Mouse (Mus musculus) lung, embryonic 14.5 days (tissue): ENCODE results near the gene Olfr1111. TPM values are rescaled to one million over a fixed set of nuclear protein-coding genes. Genes with fewer than 3 reads are reported as not detected.
"Not testable (repeated sequence)": the region's sequence is repeated elsewhere in the genome, so short reads cannot be mapped to it uniquely, and the experiment has no call there.

Experiments used
- ATAC-seq: fragments of 200-750 bp; cut with Nextera tagmentation; 2 replicates; pipeline ENCODE4 v1.8.0; 2017; ENCODE audit warnings: mild to moderate bottlenecking, moderate TSS enrichment, moderate library complexity; ENCODE audit not compliant: insufficient read depth
- DNase-seq: peaks from one replicate; pipeline ENCODE4 v3.0.0-alpha.2; 2015
- H3K27ac ChIP-seq: fragments of 300-500 bp; sonication (generic); 2 replicates; pipeline ENCODE4 v1.5.1; 2014; ENCODE audit warnings: low read depth, mild to moderate bottlenecking, moderate library complexity
- H3K27me3 ChIP-seq: fragments of 300-500 bp; sonication (generic); 2 replicates; pipeline ENCODE4 v1.6.1; 2014; ENCODE audit warnings: low read length, control low read depth; ENCODE audit not compliant: insufficient read depth
- H3K36me3 ChIP-seq: fragments of 300-500 bp; sonication (generic); 2 replicates; pipeline ENCODE4 v1.6.1; 2014; ENCODE audit warnings: control low read depth; ENCODE audit not compliant: insufficient read depth
- H3K4me1 ChIP-seq: fragments of 300-500 bp; sonication (generic); 2 replicates; pipeline ENCODE4 v1.6.1; 2014; ENCODE audit warnings: antibody characterized with exemption, control low read depth; ENCODE audit not compliant: insufficient read depth
- H3K4me2 ChIP-seq: fragments of 300-500 bp; sonication (generic); 2 replicates; pipeline ENCODE4 v1.6.1; 2014; ENCODE audit warnings: mild to moderate bottlenecking
- H3K4me3 ChIP-seq: fragments of 300-500 bp; sonication (generic); 2 replicates; pipeline ENCODE4 v1.5.1; 2014; ENCODE audit warnings: low read depth, low read length
- H3K9ac ChIP-seq: fragments of 300-500 bp; sonication (generic); 2 replicates; pipeline ENCODE4 v1.6.1; 2014
- H3K9me3 ChIP-seq: fragments of 300-500 bp; sonication (generic); 2 replicates; pipeline ENCODE4 v1.6.1; 2016; ENCODE audit warnings: low read depth, low read length, control low read depth
- CTCF ChIP-seq: IDR thresholded peaks from 2 replicates; pipeline ENCODE4 v1.5.1; 2016; ENCODE audit warnings: antibody characterized with exemption, low read depth
- WGBS: fragments of 180-500 bp; shearing (Covaris S2); extraction: QIAGEN DNeasy Blood & Tissue Kit; methylation state at CpG from one replicate; pipeline ENCODE4 v1.1.7; 2014; 5-methylcytosine and 5-hydroxymethylcytosine counted together
- polyA plus RNA-seq: library from polyadenylated mRNA; unstranded; fragments of >200 nt; fragmentation: Nextera tagmentation; extraction: Ambion mirVana; gene quantifications from 2 replicates; pipeline ENCODE4 v1.2.1, GENCODE M21; 2014

The Olfr1111 gene
- polyA plus RNA-seq: not detected in 2 replicates

DNA sequence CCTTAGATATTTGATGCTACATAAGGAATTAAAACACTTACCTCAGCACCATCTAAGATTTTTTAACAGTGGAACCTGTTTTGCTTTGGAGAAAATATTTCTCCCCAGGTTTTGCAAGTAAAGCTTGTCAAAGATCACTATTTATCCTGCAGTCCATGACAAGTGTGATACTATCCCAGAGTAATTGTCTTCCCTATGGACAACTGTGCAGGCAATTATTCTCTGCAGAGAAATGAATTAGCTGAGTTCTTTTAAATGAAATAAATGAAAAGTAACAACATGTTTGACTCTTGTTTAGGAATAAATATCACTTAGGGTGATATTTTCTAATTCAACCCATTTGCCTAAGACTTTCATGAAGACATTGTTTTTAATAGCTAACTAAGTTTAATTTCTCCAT lies at the start of gene Olfr1111:
TSS of gene Olfr1111 (minus strand) at position 101 of the 400 bp plus-strand sequence.
- H3K27ac ChIP-seq: no peak within 1 kb of the TSS
- no peaks in the 10 kb centered on the region for H3K27me3 ChIP-seq
- DNase-seq: no peak
- ATAC-seq: no peak
- no peak within 1 kb of the TSS for H3K4me2 ChIP-seq
- no peak for TF ChIP-seq CTCF
- H3K4me1 ChIP-seq: no peaks in the 10 kb centered on the region
- no peak within 1 kb of the TSS for H3K4me3 ChIP-seq
- H3K36me3 ChIP-seq: no peaks in the 10 kb centered on the region
- H3K9ac ChIP-seq: no peak within 1 kb of the TSS
- no peaks in the 10 kb centered on the region for H3K9me3 ChIP-seq

DNA sequence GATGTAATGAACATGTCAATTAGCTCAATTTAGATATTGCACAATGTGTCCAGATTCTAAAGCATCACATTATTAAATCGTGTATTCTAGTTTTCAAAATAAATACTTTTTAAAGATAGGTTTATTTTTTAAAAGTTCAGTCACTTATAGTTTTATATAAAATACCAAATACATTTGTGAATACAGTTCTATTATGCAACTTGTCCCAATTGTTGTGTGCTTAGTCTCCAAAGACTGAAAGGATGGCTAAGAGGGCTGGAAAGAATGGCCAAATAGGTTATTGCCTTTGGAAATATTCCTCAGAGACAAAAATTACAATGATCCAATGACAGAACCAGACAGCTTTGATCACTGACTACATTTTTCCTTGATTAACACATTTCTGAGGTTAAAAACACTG lies 35.1 kb upstream of the Olfr1111 start, which contains the start of gene Olfr1112:
TSS of gene Olfr1112 (plus strand) at position 301 of the 400 bp plus-strand sequence.
- no peak within 1 kb of the TSS for H3K9ac ChIP-seq
- no peaks in the 10 kb centered on the region for H3K4me1 ChIP-seq
- no peak within 1 kb of the TSS for H3K4me2 ChIP-seq
- H3K9me3 ChIP-seq: no peaks in the 10 kb centered on the region
- DNase-seq (no peak), ATAC-seq (no peak)
- WGBS: 78% methylated on average over 1 of the region's 1 CpGs
- no peaks in the 10 kb centered on the region for H3K36me3 ChIP-seq
- H3K4me3 ChIP-seq: no peak within 1 kb of the TSS
- TF ChIP-seq CTCF: no peak
- H3K27me3 ChIP-seq: no peaks in the 10 kb centered on the region
- no peak within 1 kb of the TSS for H3K27ac ChIP-seq

DNA sequence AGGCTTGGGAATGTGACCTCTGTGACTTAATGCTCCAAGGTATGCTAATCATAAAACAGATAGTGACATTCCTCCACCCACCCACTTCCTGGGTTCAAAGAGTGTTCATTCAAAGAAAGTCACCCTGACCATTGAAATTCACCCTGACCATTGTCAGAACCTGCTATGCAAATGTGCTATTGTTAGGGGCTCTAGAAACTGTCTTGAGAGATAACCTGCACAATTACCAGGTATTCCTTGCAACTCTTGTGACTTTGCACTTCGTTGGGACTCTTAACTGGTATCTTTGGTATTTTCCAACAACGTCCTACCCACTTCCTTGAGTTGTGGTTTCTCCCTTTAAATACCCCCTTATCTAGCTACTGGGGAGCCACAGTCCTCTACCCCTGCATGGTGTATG lies 15.3 kb upstream of the Olfr1111 start:
- not testable (repeated sequence) for H3K9me3 ChIP-seq, H3K36me3 ChIP-seq, DNase-seq, H3K4me3 ChIP-seq, H3K9ac ChIP-seq, H3K4me2 ChIP-seq, ATAC-seq, H3K4me1 ChIP-seq, H3K27ac ChIP-seq, H3K27me3 ChIP-seq
- 75% methylated on average over 2 of the region's 2 CpGs for WGBS

DNA sequence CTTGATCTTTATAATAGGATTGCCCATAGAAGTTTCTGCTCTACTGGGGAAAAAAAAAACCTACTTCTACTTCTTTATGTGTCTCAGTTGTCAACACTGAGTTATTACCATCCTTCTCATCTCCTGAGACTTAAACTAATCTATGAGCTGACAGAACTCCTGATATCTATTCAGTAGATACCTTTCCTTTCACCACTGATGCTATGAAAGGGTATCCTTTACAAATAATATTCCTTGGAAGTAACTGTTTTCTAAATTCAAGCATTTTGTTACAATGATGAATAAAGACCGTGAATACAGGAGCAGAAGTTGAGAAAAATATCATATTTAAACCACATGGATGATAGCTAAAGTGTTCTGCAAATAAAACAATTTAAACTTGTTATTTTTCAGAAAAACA lies 12.2 kb downstream of the Olfr1111 start, which contains the start of gene Olfr1110:
TSS of gene Olfr1110 (minus strand) at position 101 of the 400 bp plus-strand sequence.
- no peaks in the 10 kb centered on the region for H3K36me3 ChIP-seq
- H3K4me2 ChIP-seq: no peak within 1 kb of the TSS
- 77% methylated on average over 1 of the region's 1 CpGs for WGBS
- H3K27me3 ChIP-seq: no peaks in the 10 kb centered on the region
- H3K4me3 ChIP-seq: no peak within 1 kb of the TSS
- H3K4me1 ChIP-seq: no peaks in the 10 kb centered on the region
- ATAC-seq (no peak), DNase-seq (no peak)
- no peak within 1 kb of the TSS for H3K9ac ChIP-seq
- H3K27ac ChIP-seq: no peak within 1 kb of the TSS
- no peak for TF ChIP-seq CTCF
- no peaks in the 10 kb centered on the region for H3K9me3 ChIP-seq

DNA sequence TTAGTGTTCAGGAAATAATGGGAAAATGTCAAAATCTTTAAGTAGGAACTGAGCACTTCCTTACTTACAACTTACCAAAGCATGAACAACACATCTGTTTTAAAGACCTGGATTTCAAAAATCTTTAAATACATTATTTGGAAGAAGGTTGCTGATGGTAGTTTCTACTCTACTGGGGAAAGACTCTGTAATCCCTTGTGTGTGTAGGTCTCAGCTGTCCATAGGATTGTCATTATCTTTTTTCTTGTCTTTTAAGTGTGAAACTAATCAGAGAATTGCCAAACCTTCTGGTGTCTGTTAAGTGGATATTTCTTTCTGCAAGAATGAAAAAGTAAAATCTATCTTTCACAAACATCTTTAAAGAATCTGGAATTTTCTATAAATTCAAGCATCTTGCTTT lies 38.0 kb downstream of the Olfr1111 start, which contains the start of gene Olfr259:
TSS of gene Olfr259 (minus strand) at position 101 of the 400 bp plus-strand sequence.
- H3K4me2 ChIP-seq: no peak within 1 kb of the TSS
- no peaks in the 10 kb centered on the region for H3K36me3 ChIP-seq
- H3K9me3 ChIP-seq: no peaks in the 10 kb centered on the region
- H3K4me1 ChIP-seq: no peaks in the 10 kb centered on the region
- H3K4me3 ChIP-seq: no peak within 1 kb of the TSS
- no peak within 1 kb of the TSS for H3K9ac ChIP-seq
- no peak within 1 kb of the TSS for H3K27ac ChIP-seq
- ATAC-seq (no peak), DNase-seq (no peak)
- H3K27me3 ChIP-seq: no peaks in the 10 kb centered on the region
- no peak for TF ChIP-seq CTCF

Other genes starting within 250 kb of the Olfr1111 start
- not detected in 2 replicates for gene Olfr1098, start 228.1 kb downstream of the Olfr1111 start, polyA plus RNA-seq
- not detected in 2 replicates for gene Olfr1099, start 191.9 kb downstream of the Olfr1111 start, polyA plus RNA-seq
- not detected in 2 replicates for gene Olfr1100, start 172.7 kb downstream of the Olfr1111 start, polyA plus RNA-seq
- gene Olfr1101, start 161.4 kb downstream of the Olfr1111 start, polyA plus RNA-seq: not detected in 2 replicates
- gene Olfr1102, start 154.2 kb downstream of the Olfr1111 start, polyA plus RNA-seq: not detected in 2 replicates
- not detected in 2 replicates for gene Olfr1104, start 125.5 kb downstream of the Olfr1111 start, polyA plus RNA-seq
- not detected in 2 replicates for gene Olfr1105, start 116.1 kb downstream of the Olfr1111 start, polyA plus RNA-seq
- gene Olfr1106, start 100.4 kb downstream of the Olfr1111 start, polyA plus RNA-seq: not detected in 2 replicates
- gene Olfr1107, start 76.8 kb downstream of the Olfr1111 start, polyA plus RNA-seq: not detected in 2 replicates
- not detected in 2 replicates for gene Olfr1109, start 56.6 kb downstream of the Olfr1111 start, polyA plus RNA-seq
- gene Olfr259, start 38.1 kb downstream of the Olfr1111 start, polyA plus RNA-seq: not detected in 2 replicates
- gene Olfr1110, start 12.3 kb downstream of the Olfr1111 start, polyA plus RNA-seq: not detected in 2 replicates
- gene Olfr1112, start 35.2 kb upstream of the Olfr1111 start, polyA plus RNA-seq: not detected in 2 replicates
- gene Olfr1113, start 56.3 kb upstream of the Olfr1111 start, polyA plus RNA-seq: not detected in 2 replicates
- not detected in 2 replicates for gene Olfr1115, start 95.4 kb upstream of the Olfr1111 start, polyA plus RNA-seq
- not detected in 2 replicates for gene Olfr1116, start 114.9 kb upstream of the Olfr1111 start, polyA plus RNA-seq
- gene Olfr1118, start 155.0 kb upstream of the Olfr1111 start, polyA plus RNA-seq: not detected in 2 replicates
- not detected in 2 replicates for gene Olfr1120, start 202.2 kb upstream of the Olfr1111 start, polyA plus RNA-seq
- gene Olfr1121, start 217.3 kb upstream of the Olfr1111 start, polyA plus RNA-seq: not detected in 2 replicates
- not detected in 2 replicates for gene Olfr1122, start 233.2 kb upstream of the Olfr1111 start, polyA plus RNA-seq